Mouse (Mus musculus) adrenal gland, postnatal 25 days (tissue): ENCODE data around the gene Gm9936. TPM values are rescaled to one million over a fixed set of nuclear protein-coding genes. Genes with fewer than 3 reads are reported as not detected.

ENCODE experiments used
- DNase-seq: peaks from one replicate; pipeline ENCODE4 v3.0.0; 2021; ENCODE audit warnings: mixed read lengths
- microRNA-seq, 2 experiments: library from miRNA; unstranded; fragments of <30 nt; microRNA quantifications; one replicate each; pipeline ENCODE4 v1.2.0; 2021
- total RNA-seq: library from RNA; stranded (reverse); gene quantifications from 2 replicates; pipeline ENCODE4 v1.2.3, GENCODE M21; 2021

The Gm9936 gene
- total RNA-seq, 1 experiment from 2014 or later = 0.09 TPM

DNA sequence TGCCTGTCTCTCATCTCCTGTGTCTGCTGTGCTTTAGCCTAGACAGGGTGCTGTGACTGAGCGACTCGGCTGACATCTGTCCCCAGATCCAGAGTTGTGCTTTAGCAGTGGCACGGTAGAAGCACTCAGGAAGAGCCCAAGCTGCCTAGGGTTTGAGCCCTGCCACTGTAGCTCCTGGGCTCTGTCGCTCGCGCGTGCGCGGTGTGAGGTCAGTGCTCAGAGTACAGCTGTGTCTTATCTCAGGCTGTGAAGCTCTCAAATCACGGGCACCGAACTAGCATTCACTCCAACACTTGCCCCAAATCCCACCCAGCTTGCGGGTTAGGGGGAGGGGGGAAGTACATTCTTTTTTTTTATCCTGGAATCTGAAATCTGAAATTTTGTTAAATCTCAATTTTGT, 21.6 kb downstream of the Gm9936 start:
- DNase-seq = no peak

DNA sequence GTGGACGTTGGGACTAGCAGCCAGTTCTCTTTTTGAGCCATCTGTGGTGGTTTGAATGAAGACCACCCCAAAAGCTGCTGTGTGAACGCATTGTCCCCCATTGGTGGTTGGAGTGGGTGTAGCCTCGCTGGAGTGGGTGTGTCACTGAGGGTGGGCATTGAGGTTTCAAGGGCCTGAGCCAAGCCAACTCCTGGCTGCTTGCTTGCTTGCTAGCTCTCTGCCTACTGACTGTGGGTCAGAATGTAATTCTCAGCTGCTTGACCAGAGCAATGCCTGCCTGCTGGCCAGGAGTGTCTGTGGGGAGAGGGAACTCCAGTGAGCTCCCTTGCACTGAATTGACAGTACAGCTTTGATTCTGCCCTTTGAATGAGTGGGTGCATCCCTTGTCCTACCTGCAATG, 28.7 kb downstream of the Gm9936 start:
- DNase-seq = no peak

DNA sequence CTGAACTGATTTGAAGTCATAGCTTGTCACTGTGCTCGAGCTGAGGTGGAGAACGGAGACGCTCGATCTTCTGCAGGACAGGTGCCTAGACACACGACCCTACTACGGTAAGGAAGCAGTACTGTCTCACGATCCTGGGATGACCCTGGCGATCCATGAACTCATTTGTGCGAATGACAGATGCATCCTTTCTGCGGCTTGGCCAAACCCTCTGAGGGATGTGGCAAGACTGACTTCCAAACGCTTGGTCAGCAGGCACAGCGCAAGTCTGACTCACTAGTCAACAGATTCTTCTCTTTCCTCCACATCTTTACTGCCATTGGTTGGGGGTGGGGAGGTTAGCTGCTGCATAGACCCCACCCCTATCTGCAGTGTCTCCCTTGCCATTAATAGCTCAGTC, 31.1 kb downstream of the Gm9936 start:
- DNase-seq = no peak

- peak; percentile 69 for DNase-seq
Observed at GRCm38 (mm10) chr5:114825978-114826691, 32.3 kb downstream of the Gm9936 start.

- no peak for DNase-seq
Observed at GRCm38 (mm10) chr5:114824197-114824596, 34.3 kb downstream of the Gm9936 start.

DNA sequence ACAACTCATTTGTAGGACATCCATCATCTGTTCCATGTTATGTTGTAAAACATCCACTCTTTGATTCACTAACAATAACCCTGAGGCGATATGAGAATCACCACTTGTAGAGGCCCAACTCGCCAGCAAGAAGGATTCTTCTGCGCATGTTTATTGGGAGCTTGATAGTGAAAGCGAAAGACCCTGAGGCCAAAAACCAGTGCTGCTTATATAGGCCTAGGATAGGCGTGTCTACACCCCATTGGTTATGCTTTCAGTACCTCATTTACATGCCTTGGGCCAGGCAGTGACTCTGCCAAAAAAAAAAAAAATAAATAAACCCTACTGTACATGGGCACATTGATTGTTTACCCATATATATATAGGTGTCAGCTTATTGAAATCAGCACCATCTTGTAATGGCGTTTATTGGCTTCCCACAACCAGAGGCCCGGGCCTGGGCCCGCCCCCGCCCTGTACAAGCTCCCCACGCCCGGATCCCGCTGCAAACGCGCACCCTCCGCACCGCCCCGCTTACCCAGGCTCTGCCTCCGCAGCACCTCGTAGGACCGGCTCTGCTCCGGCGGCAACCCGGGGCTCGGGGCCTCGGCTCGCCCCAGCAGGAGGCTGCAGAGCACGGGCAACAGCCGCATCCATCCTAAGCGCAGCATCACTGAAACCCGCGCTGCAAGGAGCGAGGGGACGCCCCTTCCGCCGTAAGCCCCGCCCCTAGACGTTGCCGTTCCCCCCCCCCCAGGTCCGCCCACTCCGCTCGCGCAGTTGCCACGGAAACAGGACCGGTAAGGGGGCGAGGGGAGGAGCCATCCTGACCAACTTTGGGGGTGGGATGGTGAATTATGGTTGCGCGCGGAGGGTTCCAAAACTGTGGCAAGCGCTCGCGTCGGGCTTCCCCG, 35.4 kb downstream of the Gm9936 start, which contains the start of gene 1500011B03Rik:
TSS of gene 1500011B03Rik (minus strand) at position 673 of the 893 bp plus-strand sequence.
- peak; percentile 81 for DNase-seq

DNA sequence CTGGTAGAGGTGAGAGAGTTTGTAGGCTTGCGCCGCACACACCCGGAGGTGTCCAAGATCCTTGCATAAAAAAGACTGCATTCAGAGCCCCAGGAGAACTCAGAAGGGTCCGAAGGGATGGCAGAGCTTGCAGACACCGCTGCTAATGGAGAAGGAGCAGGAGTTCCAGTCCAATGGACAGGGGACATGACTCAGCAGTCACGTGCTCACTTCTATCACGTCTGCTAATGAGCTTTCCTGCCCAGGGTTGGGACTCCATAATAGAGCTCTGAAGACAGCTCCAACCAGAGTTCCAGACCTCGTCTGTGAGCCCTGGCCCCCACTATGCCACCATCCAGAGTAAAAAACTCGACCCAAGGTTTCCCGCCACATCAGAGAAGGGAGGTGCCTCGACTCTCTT, 40.4 kb downstream of the Gm9936 start:
- no peak for DNase-seq

- DNase-seq = no peak
Observed at GRCm38 (mm10) chr5:114816599-114816998, 41.9 kb downstream of the Gm9936 start.

DNA sequence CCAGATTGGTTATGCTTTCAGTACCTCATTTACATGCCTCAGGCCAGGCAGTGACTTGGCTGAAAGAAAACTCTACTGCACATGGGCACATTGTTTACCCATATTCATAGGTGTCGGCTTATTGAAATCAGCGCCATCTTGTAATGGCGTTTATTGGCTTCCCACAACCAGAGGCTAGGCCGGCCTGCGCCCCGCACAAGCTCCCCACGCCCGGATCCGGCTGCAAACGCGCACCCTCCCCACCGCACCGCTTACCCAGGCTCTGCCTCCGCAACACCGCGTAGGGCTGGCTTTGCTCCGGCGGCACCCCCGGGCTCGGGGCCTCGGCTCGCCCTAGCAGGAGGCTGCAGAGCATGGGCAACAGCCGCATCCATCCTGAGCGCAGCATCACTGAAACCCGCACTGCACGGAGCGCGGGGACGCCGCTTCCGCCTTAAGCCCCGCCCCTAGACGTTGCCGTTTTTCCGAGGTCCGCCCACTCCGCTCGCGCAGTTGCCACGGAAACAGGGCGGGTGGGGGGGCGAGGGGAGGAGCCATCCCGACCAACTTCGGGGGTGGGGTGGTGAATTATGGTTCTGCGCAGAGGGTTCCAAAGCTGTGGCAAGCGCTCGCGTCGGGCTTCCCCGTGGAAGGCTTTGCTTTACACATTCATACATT, 44.8 kb downstream of the Gm9936 start:
- peak; percentile 88 for DNase-seq

GRCm38 (mm10) chr5:114809826-114810225, 48.7 kb downstream of the Gm9936 start:
- DNase-seq = no peak

- peak; percentile 53 for DNase-seq
Observed at GRCm38 (mm10) chr5:114809181-114809756, 49.2 kb downstream of the Gm9936 start.

DNA sequence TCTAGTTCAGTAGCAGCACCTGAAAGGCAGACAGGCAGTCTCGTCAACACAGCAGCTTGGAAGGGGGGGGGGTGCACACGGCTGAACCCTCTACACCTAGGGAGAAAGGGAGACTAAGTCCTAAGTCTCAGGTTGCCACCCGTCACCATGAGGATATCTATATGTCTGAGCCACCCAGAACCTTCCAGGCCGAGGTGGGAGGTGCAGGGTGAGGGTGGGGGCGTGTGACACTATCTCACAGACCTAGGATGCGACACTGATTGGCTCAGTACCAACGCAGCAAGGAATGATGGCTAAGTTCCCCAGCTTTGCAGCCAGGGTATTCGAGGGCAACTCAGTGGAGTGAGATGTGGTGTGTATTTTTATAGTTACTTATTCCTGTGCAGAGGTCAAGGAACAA, 50.1 kb downstream of the Gm9936 start:
- no peak for DNase-seq

GRCm38 (mm10) chr5:114807893-114808292, 50.6 kb downstream of the Gm9936 start:
- DNase-seq = no peak

GRCm38 (mm10) chr5:114807468-114807867, 51.0 kb downstream of the Gm9936 start:
- no peak for DNase-seq

GRCm38 (mm10) chr5:114807063-114807462, 51.4 kb downstream of the Gm9936 start:
- DNase-seq = no peak

- no peak for DNase-seq
Observed at GRCm38 (mm10) chr5:114806636-114807035, 51.8 kb downstream of the Gm9936 start.

Small RNAs within 50 kb of the gene (microRNA-seq; reads per million reads assigned to microRNA genes)
- gene Mir6240 = 22.0 to 22.4 reads per million in 2 experiments

Other genes with a start within 250 kb of the Gm9936 start
- 1.2 and 1.3 TPM in 2 replicates for gene Trpv4, start 200.3 kb downstream of the Gm9936 start, total RNA-seq
- 61.9 and 66.2 TPM in 2 replicates for gene Gltp, start 167.7 kb downstream of the Gm9936 start, total RNA-seq
- 13.5 and 14.6 TPM in 2 replicates for gene Tchp, start 150.9 kb downstream of the Gm9936 start, total RNA-seq
- 74.6 and 93.8 TPM in 2 replicates for gene Ankrd13a, start 84.0 kb downstream of the Gm9936 start, total RNA-seq
- 50.4 and 52.3 TPM in 2 replicates for gene Git2, start 83.2 kb downstream of the Gm9936 start, total RNA-seq
- 35.7 and 47.5 TPM in 2 replicates for gene 1500011B03Rik, start 35.2 kb downstream of the Gm9936 start, total RNA-seq
- not detected in 2 replicates for gene 4930519G04Rik, start 5.0 kb downstream of the Gm9936 start, total RNA-seq
- gene Oasl2, start 38.3 kb upstream of the Gm9936 start, total RNA-seq = 10.7 and 18.9 TPM in 2 replicates
- gene Oasl1, start 64.6 kb upstream of the Gm9936 start, total RNA-seq = 1.3 and 1.8 TPM in 2 replicates
- gene 2210016L21Rik, start 83.5 kb upstream of the Gm9936 start, total RNA-seq = 34.0 and 46.2 TPM in 2 replicates
- 0.29 TPM in 1 of 2 replicates, not detected in the other for gene Hnf1a, start 112.4 kb upstream of the Gm9936 start, total RNA-seq
- gene Sppl3, start 152.5 kb upstream of the Gm9936 start, total RNA-seq = 52.2 and 59.0 TPM in 2 replicates
- gene Gm10401, start 239.6 kb upstream of the Gm9936 start, total RNA-seq = not detected in 2 replicates